Mouse (Mus musculus): Measurements from ENCODE around the gene Tspan17.

Gene Tspan17

DNA sequence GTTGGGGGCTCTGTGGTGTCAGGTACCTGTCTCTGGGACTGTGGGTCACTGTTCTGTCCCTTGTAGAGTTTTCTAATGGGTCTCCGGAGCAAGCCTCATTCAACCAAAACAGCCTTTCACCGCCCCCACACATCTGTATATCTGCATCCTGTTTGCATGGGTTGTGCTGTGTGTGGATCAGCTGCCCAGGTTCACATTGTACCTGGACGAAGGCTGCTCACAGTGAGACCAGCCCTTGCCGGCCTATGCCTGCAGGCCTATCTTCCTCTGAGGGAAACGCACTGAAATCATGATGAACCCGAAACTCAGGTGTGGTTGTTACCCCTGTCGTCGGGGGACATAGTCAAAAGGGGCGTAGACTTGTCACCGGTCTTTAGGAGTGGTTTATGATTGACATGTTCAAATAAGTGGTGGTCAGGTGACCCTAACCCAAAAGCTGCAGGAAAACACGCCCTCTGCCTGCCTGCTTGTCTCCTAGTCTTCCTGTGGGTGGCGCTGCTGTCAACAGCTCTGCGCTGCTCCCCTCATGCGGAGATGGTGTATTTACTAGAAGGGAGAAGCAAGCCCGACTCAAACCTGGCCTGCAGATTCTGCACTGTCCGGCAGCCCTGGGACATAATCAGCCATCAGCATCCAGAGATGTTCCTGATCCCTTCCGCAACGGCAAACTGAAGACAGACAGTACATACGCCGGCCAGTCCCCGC lies 16.1 kb downstream of the Tspan17 start:
- DNase-seq (ENCODE audit: low spot score in 2 of 2): no peak

DNA sequence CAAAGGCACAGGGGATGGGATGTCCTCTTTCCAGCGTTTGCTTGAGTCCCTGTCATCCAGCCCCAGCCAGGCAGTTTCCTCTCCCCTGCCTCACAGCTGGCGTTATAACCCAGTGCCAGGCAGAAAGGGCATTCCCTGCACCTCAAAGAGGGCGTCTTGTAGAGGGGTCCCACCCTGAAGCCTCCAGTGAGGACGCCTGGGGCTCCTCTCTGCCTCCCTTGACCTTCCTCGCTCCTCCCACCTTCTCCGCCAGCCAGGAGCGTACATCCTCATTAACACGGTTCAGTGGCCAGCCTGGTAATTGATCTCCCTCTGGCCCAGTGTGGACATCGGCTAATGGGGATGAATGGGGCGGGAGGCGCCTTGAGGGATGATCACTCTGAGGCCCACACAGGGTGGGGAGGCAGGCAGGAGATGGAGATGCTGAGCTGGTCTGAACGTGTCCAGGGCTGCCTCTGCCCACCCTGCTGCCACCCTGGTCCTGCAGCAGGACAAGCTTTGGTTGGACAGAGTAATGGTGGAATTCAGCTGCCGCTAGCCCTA lies 17.3 kb downstream of the Tspan17 start:
- DNase-seq (ENCODE audit: low spot score in 2 of 2): no peak

DNA sequence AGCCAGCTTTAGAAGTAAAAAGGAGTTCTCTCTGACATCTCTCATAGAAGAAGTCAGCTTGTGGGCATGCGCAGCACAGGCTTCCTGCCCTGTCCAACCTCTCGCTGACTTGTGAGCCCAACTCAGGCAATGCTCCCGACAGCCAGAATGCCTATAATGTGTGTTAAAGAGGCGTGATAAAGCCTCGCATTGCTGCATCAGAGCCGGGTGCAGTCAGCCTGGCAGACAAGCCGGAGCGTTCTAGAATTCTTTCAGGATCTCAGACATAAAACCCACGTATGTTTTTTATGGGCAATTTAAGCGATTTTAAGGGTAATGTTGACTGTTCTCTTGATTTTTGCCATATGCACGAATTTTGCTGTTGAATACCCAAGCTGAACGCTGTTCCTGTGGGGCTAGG lies 18.9 kb downstream of the Tspan17 start:
- DNase-seq (ENCODE audit: low spot score in 2 of 2): no peak

DNA sequence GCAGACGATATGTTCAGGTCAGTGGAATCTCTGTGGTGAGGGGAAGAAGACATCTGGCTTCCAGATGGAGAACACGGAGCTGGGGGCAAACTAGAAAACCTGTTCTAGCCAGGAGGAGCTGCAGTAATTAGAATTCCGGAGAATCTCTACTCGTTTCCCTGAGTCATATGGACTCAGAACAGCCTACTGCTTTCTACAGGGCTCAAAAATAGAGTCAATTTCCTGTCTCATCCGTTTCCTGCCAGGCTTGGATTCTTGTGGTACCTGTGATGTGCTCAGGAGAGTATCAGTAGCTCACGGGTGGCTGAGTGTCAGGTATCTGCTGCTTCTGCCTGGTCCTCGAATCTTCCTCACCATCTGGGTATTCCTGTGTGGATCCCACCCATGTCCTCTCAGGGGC lies 22.3 kb downstream of the Tspan17 start:
- DNase-seq (ENCODE audit: low spot score in 2 of 2): no peak

DNA sequence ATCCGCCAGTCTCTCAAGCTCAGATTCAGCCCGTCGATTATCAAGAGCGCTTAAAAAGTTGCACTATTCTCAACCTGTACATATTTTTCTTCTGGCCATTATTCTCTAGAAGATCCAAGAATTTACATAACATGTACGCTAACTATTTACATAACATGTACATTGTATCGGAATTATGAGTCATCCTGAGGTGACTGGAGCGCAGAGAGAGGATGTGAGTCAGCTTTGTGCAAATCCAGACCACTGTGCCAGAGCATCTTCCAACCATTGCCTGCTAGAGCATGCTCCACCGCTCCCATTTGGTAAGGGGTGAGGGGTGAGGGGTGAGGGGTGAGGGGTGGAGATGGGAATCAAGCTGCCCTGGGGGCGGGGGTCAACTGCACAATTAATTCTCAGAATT lies 24.2 kb downstream of the Tspan17 start:
- no peak for DNase-seq (ENCODE audit: low spot score in 2 of 2)

DNA sequence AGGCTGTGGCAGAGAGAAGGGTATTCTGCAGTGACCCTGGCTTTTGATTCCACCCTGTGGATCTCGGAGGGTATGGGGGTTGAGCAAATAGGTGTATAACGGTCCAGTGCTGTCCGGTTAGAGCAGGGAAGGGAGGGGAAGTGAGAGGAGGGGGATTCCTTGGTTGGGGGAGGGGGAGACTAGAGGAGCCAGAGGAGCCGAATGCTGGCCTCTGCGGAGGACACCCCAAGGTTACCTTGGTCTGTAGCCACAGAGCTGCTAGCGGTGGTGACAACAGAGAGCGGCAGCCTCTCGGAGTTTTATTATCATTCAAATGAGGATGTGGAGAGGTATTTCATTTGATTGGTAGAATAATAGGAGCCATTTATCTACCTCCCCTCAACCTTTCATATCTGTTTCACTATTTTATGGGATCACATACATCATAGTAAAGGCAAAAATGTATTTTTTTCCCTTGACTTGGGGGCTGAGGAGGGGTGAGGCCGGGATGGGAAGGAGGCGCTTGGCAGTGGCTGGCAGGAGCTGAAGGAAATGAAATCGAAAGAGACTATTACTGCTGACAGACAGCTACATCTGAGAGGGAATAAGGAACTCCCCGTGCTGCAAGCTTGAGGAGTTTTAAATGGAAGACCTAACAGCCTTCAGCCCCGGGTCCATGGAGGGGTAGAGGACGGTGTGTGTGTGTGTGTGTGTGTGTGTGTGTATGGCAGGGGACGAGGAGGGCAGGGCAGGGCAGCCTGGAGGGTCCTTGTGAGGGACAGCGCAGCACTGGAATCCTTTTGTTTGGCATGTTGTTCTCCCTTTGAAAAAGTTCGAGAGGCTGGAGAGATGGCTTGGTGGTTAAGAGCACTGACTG lies 29.4 kb downstream of the Tspan17 start:
- DNase-seq (ENCODE audit: low spot score in 2 of 2): no peak

DNA sequence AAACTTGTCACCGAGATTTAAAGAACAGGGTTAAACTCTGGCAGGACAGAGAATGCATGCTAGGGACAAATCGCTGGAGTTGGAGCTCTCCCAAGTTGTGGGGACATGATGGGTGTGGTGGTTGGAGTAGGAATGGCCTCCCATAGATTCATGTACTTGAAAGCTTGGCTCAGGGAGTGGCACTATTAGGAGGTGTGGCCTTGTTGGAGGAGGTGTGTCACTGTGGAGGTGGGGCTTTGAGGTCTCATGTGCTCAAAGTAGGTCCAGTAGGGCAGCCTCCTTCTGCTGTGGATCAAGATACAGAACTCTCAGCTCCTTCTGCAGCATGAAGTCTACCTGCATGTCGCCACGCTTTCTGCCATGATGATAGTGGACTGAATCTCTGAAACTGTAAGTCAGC lies 31.9 kb downstream of the Tspan17 start:
- DNase-seq (ENCODE audit: low spot score in 2 of 2): no peak

DNA sequence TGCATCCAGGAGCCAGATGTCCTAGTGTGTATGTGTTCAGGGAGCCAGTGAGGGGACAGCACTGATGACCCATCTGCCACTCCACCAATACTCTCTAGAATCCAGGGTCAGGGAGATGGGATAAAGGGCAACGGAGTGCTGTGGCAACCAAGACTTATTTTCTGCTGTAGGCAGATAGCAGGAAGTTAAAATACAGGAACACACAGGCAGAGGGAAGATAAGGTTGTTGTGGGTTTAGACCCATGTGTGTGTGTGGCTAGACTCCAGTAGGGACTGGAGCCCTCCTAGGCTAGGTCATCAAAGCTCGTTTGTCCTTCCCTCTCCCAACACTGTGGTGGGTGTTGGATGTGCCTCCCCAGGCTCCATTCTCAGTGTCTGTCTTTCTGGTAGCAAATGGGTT lies 32.8 kb downstream of the Tspan17 start:
- no peak for DNase-seq (ENCODE audit: low spot score in 2 of 2)

DNA sequence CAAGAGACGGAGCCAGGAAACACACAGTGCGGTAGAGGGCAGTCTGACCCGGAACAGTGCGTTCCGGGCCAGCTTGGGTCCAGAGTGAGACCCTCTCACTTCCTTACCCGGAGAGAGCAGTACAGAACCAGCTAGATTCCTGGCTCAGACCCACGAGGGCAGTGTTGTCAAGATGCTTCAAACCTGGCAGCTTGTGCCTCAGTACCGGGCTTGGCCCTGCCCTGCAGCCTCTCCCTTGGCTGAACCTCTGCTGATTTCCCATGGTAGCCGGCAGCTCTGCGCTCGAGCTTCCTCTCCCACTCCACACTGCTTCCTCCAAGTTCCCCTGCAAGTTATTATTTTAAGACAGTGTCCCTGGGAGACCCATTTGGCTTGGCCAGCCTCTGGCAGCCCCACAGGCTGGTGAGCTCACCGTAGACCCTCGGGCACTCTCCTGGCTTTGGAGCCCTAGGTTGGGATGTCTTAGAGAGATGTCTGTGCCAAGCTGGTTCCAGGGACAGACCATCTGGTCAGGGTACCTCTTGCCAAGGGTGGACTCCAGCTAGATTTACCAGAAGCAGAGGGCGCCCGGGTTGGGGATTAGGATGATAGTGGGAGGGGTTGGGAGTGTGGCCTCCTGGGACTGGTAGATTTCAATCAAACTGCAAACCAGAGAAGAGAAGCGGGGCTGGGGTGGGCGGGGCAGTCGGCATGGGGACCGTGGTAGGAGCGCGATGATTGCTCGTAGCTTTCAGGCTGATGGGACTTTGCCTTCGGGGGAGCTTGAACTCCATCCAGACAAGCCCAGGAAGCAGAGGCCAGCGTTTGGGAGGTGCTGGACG lies 35.1 kb downstream of the Tspan17 start:
- no peak for DNase-seq (ENCODE audit: low spot score in 2 of 2)

DNA sequence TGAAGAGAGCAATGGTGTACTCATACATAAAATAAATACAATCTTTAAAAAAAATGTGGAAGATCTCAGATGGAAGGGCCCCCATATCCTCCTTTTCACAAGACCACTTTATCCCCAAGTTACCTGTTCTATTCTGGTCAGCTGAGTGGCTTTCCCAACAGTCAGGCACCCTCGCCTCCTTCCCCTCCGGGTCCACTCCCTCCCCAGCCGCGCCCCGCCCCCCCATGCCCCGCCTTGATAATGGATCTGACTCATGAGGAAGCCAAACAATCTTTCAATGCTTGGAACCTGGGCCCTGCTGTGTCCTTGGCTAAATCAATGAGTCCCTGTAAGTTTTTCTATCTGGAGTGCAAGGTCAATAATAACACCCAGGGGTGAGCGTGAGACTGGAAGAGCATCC lies 38.8 kb downstream of the Tspan17 start:
- DNase-seq (ENCODE audit: low spot score in 2 of 2): no peak

DNA sequence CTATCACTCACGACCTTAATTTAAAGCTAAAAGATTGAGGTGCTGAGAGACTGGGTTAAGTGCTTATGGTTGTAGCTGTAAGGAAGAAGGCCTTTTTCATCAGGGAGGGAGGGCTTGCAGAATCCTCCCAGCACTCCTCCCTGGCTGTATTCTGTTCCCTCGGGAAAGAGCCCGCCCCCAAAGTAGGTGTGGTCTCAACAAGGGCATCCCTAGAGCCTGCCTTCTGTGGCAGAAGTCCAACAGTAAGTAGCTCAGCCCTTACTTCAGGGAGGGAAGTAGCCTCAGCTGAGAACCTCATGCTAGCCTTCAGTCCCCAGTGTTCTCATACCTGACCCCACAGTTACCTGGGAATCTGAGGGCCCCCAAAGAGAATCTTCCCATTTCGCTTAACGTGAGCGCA lies 39.3 kb downstream of the Tspan17 start:
- DNase-seq (ENCODE audit: low spot score in 2 of 2): no peak

DNA sequence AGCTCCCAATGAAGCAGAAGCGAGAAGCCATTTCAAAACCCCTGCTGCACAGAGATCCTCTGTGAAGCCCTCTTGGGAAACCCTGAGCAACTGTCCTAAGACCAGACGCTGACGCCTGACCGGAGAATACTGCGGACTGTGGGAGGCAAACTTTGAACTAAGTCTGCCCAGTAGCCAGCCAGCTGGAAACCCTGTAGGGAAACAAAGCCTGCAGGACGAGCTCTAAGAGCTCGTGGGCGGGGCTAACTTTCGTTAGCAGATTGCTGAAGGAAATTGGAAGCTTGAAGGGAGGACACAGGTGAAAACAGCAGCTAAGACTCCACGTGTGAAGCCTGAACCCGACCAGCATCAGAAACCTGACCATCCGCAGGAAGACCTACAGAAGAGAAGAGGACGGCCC lies 40.3 kb downstream of the Tspan17 start:
- DNase-seq (ENCODE audit: low spot score in 2 of 2): no peak

DNA sequence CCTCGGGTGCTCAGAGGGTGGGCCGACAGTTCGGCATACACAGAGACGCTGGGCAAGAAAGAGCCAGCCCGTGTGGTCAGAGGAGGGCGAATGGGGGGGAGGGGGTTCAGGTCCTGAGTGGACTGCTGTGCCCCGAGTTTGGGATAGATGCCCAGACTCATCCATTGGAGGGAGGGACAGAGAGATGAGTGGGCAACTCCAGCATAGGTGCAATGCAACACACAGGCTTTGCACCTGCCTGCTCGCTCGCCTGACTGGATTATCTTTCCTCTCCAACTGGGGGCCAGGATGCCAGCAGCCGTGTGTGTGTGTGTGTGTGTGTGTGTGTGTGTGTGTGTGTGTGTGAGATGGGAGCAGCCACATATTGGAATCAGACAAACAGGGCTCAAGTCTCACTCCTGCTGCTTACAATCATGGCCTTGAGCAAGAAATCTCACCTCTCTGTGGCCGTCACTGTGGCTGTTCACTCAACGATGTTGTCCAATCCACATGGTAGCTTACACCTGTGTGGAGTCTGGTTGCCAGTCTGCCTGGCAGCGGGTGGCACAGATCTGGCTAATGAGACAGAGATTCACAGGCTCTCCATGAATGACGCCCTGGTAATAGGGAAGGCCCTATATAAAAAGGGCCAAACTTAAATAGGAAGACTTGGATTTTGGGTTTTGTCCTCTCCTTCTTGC lies 47.3 kb downstream of the Tspan17 start:
- no peak for DNase-seq (ENCODE audit: low spot score in 2 of 2)

DNA sequence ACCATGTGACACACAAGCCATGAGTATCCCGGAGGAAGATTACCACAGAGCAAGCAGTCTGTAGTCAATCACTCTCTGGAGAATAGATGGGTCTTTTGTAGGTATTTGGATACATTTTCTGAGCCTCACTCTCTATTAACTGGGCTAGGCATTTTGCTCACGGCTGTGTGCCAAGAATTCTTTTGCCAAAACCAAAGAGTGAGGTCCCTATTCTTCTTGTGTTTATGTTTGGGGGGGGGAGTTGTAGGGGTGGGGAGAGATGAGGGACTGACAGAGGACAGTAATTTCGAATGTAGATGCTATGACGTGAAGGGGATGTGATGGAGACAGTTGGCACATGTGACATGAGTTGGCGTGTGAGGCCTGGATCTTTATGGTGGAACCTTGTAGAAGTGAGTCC lies 47.9 kb downstream of the Tspan17 start:
- DNase-seq (ENCODE audit: low spot score in 2 of 2): no peak

DNA sequence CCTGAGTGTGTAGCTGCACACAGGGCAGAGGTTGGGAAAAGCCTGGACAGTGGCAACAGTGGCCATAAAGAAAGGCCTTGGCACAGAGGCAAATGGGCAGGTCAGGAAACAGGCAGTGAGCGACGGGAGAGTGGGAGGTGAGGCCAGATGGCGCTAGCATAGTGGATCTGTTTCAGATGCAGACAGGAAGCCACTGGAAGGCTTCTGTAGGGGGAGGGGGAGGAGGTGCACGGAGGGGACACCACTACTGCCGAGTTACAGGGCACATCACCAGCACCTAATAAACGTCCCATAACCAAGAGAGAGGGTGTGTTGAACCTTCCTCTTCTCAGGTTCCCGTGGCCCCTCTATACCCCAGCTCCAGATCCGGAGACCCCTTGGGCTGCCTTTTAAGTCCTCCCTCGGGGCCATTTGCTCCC lies 48.3 kb downstream of the Tspan17 start:
- no peak for DNase-seq (ENCODE audit: low spot score in 2 of 2)

DNA sequence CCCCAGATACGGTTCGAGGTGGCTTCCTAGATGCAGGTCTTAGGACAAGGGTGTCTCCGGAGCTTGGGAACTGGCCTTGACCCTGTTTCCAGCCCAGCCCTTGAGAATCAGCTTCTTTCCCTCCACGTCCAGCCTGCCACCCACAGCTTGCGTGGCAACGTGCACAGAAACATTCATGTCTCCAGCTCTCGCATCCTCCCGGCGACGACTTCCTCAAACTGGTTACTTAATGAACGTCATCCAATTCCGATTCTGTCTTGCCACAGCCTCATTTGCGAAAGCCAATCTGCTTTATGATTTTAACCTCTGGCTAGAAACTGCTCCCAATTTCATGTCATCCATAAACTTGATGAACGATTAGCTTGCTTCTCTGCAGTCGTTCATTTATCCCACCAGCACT lies 49.4 kb downstream of the Tspan17 start:
- no peak for DNase-seq (ENCODE audit: low spot score in 2 of 2)

DNA sequence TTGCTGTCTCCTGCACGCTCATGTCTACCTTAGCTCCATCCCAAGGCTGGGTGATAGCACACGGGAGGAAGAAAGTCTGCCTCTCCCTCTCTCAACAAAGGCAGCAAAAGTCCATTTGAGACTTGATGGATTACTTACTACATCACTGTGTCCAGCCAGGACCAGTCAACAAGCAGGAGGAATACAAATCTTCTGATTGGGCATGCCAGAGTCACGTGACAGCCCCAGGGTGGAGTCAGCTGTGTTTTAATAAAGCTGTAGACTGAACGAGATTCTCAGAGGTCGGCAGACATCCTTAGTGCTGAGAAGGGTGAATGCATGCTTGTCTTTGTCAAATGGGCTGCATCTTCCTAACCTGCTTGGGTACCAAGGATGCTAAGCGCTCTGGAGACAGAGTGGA lies 50.0 kb downstream of the Tspan17 start:
- no peak for DNase-seq (ENCODE audit: low spot score in 2 of 2)

DNA sequence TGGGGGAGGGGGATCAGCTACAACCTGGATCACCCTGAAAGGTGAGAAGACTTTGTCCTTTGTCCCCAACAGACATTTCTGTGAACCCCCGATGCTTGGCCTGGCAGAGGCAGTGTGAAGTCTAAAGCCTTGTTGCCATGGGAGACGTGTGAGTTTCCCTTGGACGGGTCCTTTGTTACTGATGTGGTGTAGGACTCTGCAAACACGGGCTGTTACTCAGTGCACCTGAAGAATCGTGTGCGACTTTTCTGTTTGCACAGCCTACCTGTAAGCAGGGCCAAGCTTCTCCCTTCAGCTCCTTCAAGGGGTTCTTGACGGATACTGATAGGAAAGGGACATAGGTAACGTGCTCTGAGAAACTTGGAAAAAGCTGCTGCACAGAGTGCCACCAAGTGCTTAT lies 55.4 kb downstream of the Tspan17 start:
- no peak for DNase-seq (ENCODE audit: low spot score in 2 of 2)
